Mouse (Mus musculus) ovary, postnatal 10 days (tissue): ENCODE measurements around the gene 1810010D01Rik.

ENCODE experiments used
- DNase-seq: peaks from one replicate; pipeline ENCODE4 v3.0.0; 2022; ENCODE audit warnings: low spot score

Gene 1810010D01Rik

DNA sequence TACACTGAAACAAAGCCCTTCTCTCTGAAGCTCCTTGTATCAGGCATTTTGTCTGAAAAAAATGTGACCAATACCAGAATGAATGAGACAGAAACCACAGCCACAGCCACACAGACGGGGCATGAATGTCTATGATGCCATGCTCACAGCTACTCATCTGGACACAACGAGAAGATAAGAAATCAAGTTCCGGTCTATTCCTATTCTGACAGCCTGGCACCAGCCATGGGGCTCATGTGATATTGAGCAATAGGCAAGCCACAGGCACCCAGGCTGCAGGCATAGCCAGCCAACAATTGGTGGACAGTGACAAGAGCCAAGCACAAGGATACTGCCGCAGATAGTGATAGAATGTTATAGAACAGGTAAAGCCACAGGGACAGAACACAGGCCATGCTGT, 7.6 kb upstream of the 1810010D01Rik start:
- no peak for DNase-seq

DNA sequence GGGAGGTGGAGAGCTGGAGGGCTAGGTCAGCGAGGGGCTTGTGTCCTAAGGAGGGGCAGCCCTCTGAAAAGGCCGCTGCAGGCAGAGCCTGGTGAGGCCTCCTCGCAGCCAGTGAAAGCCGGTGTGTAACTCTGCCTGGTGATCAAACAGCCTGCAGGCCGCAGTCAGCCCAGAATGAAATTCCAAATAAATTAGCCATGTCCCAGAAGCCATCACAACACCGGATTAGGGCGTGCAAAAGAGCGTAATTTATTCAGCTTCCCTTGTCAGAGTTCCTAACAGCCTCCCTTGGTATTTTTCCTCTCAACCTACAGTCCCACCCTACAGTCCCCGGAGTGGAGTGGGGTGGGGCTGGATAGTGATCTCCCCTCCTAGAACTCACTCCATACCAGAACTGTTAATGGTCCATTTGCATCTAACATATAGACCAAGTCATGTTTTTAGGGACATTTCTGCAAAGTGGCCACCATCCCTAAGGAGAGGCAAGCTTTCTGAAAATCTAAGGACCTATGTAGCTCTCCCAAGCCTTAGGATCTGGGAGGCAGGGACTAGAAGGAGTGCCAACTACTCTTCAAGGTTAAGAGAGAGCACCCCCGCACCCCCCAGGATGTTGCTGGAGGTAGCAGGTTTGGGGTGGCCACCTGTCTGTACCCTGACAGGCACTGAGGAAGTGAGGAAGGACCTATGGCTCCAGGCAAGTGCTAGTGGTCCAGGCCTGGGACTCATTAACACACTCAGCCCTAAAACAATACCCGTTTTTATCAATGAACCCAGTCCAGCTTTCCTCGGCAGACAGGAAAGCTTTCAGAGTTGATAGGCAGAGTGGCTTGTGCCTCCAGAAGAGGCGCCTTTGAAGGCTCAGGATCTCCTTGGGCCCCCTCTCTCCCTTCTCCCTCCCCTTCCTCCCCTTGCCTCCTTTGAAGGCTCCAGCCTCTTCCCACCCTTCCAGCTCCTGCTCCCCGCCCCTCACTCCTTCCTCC, 4.1 kb upstream of the 1810010D01Rik start:
- no peak for DNase-seq

DNA sequence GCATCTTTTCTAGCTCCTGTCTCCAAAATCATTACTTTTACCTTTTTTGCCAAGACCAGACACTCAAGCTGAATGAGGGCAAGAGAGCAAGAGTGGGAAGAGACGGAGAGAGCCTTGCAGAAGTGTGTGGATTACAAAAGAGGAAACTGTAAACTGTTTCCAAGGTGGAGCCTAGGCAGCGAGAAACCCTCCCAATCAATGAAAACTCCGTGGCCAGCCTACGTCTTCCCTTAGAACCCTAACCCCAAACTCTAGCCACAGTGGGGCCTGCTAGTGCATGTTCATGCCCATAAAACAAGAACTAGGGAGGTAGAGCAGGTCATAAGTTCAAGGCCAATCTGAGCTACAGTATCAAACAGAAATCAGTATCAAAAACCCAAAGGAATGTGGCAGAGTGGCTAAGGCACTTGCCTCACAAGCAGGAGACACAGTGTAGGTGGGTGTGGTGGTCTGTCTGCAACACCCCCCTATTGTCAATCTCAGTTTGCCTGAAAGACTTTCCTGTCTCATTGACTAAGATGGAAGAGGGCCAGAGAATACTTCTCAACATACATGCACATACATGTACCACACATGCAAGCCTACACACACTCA, 2.7 kb upstream of the 1810010D01Rik start:
- DNase-seq, result no peak

DNA sequence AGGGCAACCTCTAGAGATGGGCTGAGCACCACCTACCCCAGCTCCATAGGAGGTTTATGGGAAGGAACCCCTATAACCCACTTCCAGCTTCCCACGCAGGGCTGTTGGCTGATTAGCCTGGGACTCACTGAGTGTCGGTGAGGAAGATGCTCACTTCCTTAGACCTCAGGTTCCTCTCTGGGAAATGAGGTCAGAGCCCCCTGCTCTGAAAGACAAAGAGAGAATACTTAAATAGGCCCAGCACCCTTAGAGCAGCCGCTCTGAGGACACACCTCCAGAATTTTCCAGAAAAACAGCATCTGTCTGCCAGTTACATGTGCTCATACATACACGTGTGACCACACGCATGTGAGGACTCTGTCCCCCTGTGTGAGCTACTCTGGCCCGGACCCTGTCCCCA, 1.1 kb downstream of the 1810010D01Rik start:
- DNase-seq, result no peak

DNA sequence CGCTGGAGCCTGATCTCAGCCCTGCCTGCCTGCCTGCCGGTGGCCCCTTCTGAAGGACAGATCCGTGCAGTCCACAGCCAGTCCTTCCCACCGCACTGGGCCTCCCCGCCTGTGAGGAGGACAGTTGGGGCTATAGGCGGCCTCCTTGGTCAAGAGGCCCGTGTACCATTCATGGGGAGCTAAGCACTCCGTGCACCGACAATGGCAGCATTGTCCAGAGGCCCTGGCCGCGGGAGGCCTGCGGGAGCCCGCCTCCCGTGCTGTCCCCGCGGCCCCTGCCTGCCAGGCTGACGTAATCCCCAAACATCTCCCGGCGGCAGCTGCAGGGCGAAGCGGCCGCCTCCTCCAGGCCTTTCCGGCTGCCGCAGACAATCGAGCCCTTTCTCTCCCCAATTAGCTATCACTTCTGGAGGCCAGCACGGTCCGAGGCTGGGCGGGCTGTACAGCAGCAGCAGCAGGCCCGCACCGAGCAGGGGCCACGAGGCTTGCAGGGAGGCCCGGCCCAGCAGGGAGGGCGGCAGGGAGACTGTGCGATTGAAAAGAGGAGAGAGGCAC, 1.8 kb downstream of the 1810010D01Rik start:
- DNase-seq, result peak; percentile 59

DNA sequence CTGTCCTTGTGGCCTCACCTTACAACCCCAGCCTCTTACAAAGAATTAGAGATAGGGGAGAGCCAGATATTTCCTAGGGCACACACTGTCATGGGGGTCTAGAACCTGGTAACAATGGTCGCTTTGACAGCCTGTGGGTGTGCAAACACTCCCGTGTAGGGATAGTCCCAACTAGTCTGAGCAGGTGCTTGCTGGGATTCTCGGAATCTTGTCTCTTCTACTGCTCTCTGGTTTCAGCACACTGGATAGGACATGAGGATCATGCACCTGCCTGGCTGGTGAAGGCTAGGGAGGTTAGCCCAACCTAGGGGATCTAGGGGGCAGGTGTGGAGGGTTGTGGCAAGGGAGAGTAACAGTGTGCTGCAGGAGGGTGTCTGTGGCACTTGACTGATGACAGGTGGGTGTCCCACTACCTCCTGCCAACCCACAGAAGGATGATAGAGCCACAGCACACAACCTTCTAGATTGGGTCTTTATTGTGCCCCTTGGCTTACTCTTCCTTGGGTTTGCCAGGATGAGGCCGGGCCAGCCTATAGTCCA, 2.5 kb downstream of the 1810010D01Rik start:
- no peak for DNase-seq

DNA sequence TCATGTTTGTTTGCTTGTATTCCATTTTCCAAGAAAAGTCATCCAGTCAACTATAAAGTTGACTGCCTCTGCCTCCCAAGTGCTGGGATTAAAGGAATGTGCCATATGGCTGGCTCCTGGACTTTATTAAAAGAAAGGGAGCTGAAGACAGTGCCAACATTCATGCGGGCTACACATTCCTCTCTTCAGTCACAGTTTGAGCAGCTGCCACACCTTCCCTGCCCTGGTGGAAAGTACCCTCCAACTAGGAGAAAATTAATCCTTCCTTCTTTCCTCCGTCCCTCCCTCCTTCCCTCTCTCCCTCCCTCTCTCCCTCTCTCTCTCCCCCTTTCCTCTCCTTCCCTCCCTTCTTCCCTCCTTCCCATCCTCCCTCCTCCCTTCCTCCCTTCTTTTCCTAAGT, 8.2 kb downstream of the 1810010D01Rik start:
- DNase-seq, result no peak

DNA sequence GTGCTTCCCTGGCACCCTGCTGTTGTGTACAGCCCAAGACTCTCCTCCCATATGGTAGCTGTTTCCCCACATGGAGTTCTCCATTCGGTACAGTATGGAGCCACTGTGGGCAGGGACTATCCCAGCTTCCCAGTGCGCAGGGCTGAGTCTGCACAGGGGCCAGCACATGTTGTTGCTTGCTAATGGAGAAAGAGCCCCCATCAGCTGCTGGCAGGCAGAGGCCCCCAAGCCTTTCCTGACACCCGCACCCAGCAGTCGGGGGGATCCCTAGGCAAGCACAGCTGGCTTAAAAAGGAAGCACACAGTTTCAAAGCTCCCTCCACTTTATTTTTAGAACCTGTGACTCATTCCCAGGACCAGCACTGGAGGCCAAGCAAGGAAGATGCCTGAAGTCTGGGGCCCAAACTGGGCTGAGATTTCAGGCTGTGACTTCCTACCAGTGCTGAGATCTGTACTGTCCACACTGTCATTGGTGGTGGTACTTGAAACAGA, 9.7 kb downstream of the 1810010D01Rik start:
- no peak for DNase-seq

DNA sequence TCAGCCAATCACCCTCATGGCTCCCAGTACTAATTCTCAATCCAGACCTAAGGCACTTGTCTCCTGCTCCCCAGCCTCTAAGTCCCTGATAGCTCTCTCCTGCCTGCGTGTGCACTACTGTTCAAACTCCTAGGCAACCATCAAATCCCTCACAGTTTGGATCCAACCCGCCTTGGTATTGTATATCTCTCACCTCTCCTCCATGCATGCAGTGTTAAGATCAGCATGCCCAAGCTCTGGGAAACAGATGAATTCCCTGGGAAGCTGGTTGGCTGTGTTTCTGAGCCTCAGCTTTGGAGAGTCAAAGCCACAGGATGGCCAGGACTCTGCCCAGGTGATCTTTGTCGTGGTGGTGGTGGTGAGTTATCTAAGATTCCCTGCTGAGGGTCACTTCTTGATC, 10.2 kb downstream of the 1810010D01Rik start:
- no peak for DNase-seq

DNA sequence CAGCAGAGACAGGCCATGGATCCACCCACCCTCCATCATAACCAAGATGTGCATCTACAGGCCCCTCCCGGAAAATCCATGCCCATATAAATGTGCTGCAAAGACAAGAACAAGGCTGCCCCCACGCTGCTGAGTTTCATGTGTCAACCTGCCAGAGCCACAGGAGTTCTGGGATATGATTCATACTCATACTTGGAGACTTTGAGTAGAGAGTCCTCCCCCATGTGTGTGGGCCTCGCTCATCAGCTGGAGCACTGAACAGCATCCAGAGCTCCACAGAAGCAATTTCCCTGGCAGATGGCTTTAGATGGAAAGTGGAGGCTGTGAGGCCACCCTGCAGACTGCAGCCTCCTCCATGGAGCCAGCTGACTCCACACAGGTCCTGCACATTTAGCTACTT, 10.9 kb downstream of the 1810010D01Rik start:
- DNase-seq, result no peak

DNA sequence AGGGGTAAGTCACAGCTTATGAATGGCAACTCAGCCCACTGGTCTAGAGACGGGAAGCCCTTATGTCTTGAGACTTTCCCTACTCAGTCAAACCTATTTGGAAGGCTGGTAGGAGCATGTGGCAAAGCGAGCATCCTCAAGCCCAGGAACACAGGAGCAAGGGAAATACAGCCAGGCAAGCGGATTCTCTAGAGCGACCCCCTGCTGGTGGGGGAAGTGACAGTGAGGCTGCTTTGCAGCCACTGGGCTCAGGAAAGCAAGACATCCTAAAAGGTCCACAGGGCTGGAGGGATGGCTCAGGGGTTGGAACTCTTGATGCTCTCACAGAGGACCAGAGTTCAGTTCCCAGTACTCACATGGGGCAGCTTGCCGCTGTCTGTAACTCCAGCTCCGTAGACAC, 11.6 kb downstream of the 1810010D01Rik start:
- DNase-seq, result no peak

DNA sequence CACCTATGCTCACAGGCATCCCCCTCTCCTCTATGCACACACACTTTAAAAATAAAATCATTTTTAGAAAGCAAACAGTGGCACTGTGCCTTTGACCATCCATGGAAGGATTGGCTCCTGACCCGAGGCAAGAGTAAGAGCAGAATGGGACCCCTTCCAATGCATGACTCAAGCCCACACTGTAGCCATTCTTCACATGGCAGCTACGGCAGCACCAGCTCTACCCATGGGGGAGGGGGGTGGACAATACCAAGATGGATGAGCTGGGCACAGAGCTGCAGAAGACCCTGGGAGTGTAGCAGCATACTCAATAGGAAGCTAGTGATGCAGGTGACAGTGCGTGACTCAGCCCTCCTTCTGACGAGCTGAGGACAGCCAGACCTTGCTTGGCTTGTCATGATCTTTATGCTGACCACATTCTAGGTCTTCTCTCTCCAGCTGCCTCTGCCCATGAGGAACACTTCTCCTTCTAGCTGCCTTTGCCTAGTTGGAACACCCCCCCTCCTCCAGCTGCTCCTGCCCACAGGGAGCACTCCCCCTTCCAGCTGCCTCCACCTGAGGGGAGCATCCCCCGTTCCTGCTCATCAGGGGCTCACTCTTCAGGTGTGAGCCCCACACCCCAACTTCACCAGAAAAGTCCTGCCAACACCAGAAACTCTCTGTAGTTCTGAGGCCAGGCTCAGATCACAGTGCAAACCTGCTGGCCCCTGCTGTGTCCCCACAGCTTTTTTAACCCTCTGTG, 12.6 kb downstream of the 1810010D01Rik start:
- no peak for DNase-seq

DNA sequence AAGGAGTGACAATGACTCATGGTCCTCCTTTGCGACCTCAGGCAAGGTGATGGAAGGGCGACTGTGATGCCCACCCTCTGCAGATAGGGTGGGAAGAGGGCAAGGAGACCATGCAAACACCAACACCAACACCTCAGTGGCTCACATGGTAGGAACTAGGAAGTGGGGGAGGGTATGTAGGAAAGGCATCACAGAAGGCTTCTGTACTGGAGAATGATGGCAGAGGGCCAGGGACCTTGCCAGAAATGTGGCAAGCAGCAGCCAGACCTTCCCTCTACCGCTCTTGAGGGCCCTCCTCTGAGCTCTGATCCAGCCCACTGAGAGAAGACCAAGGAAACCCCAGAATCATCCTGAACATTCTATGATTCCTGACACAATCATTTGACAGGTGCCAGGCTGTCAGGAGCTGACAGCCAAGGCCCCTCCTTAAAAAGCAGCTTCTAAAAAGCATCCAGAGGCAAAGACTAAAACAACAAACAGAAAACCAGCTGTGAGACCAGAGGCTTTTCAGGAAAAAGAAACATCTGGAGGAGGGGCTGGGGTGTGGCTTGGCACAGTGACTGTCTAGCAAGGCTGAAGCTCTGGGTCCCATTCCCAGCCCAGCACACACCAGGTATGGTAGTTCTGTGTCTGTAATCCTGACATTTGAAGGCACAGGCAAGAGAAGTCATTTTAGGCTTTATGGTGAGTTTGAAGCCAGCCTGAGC, 13.3 kb downstream of the 1810010D01Rik start:
- no peak for DNase-seq

DNA sequence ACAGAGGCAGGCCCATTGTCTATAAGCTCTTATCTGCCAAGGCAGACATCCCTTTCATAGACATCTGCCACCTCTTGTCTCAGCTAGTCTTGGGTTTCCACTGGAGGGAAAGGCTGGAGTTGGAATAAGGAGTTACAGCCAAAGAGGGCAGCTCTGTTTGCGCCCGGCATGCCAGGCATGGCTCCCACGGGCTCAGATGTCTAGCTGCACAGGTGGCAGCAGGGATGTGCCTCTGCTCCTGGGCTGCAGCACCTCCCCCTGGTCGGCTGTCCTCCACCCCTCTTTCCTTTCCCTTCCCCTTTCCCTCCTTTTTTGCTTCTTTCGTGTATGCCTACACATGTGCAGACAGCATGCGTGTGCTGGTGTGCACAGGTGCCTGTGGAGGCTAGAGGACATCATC, 15.1 kb downstream of the 1810010D01Rik start:
- DNase-seq, result no peak

DNA sequence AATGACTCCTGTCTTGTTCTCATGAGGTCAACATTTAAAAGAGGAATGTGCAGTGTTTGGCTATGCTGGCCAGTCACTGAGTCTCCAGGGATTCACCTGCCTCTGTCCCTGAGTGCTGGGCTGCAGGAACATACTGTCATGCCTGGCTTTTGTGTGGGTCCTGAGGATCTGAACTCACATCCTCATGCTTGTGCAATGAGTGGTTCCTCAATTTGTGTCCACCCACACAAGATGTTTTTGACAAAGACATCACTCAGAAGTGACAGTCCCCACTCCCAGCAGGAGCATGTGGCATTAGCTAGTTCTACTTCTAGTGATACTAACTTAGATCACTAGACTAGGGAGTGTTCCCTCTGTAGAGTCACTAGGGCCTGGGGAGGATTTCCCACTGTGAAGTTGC, 17.4 kb downstream of the 1810010D01Rik start:
- no peak for DNase-seq

DNA sequence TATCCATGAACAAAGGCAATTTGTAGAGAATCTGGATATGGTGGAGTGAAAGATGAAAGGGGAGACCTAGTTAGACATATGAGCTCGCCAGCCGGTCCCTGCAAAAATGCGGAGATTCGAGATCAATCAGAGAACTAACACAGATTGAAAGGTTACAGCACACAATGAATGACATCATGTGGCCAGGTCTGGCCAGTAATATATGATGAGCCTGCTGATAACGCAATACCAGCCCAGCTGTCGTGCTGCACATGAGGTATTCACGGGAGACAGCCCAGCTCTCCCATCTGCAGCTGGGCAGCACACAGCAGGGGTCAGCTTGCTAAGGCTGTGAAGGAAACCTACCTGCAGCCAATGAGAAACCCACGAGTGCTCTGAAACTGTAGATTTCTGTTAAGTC, 18.6 kb downstream of the 1810010D01Rik start:
- no peak for DNase-seq

DNA sequence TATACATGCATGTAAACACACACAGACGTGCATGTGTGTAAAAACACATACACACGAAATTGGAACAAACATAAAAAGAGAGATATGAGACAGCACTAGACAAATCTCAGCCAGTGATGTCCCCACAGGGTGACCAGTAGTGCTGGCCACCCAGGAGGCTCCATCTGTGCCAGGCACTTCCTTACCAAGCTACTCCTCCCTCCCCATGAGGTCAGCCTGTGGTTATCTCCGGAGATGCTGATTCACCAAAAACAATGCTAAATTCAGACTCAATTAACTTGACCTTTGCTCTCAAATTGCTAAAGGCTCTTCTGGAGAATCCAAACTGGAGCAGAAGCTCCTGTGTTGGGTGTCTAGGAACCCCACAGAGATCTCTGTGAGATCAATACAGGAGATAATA, 20.1 kb downstream of the 1810010D01Rik start:
- DNase-seq, result no peak

DNA sequence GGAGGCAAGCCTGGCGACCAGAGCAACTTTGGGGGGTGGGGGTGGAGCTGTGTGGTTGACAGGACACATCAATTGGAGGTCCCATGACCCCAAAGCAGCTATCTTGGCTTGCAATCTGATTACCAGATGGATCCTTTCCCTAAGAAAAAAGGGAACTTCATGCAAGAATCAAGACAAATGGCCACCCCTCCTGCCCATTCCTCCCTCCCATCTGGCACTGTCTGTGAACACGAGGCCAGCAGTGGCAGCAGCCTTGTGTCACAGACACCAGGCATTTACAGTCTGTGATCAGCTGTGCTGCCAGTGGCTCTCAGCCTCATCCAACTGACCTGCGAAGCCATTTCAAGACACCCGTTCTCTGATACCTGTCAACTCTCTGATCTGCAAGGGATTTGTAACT, 25.5 kb downstream of the 1810010D01Rik start:
- DNase-seq, result no peak

DNA sequence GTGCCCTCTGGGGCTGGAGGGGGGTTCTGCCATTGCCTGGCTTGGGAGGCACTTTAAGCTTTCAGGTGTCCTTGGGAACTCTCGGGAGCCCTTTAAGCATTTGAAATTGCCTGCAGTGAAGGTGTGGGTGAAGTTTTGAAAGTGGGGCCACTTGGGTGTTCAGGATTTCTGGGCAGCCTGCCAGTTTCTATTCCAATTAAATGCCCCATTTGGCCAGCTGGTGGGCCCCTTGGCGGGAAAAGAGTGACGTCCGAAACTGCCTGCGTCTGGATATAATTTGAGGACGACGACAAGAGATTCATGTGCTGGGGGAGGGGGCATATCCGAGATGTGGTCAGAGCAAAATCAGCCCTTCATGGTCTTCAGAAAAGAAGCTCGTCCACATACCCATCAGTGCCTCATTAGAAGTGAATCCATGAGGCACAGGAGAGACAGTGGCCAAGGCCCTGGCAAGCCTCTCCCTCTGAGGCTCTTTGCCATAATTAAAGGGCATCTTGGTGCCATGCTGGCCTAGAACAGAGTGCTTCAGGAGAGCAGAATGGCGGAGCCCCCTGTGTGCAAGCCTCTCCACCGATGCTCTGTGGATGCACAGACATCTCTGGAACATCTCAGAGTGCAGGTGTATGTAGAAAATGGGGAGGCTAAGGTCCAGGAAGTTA, 26.4 kb downstream of the 1810010D01Rik start:
- DNase-seq, result no peak

DNA sequence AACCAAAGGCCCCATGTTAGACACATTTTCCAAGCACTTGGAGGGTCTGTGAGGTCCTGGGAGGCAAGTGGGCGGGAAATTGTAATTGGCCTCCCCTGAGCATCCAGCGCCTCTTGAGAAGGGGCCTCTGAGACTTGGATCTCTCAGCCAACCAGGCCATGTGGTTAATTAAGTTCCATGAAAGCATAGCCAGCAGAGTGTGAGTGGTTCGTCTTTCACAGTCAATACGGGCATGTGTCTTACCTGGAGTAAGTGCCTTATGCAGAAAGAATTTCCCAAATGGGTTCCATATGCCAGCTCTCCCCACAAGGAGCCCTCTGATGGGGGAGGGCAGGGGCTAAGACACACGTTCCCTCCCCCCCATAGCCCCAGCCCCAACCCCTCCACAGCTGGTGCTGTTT, 28.2 kb downstream of the 1810010D01Rik start:
- no peak for DNase-seq
